Mouse (Mus musculus) thymus, postnatal 4 days (tissue): ENCODE data around the gene Cirbp.
"Not testable (repeated sequence)": the region's sequence is repeated elsewhere in the genome, so short reads cannot be mapped to it uniquely, and the experiment has no call there.

ENCODE experiments used
- DNase-seq: peaks from one replicate; pipeline ENCODE4 v3.0.0; 2021

The Cirbp gene

DNA sequence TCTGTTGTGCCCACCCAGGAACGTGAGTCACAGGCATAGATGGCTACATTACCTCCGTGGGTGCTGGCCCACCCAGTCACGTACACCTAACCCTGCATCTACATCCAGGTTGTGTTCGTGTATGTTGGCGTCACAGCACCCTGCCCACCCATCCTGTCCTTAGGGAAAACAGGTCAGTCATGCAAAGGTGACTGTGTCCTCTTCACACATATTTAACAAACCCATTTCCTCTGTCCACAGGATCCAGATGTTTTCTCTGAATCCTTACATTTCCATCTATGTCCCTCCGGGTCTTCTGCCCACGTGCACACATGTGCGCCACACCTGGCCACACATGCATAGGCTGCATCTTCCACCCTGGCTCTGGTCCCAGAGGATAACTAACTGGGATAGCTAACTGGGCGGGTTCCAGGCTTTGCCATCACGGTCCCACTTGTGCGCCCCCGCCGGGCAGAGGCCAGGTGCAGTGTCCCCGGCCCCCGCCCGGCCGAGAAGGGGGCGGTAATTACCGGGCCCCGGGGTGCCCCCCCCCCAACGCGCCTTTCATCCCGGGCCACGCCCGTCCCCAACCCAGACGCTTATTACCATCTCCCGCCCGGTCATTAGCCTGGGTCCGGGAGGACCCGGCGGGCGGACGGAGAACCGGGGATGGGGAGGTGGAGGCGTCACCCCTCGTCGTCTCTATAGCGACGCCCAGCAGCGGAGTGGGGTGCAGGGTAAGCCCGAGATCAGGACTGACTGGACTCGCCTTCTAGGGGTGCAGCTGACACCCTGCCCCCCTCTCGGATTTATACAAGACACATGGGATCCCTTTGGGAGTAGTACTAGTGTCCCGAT is 1.4 kb upstream of the Cirbp start:
- DNase-seq: no peak

- peak; percentile 92 for DNase-seq
Measured at GRCm38 (mm10) chr10:80164998-80165344, 814 bp upstream of the Cirbp start.

- DNase-seq: not testable (repeated sequence)
Measured at GRCm38 (mm10) chr10:80166136-80166535, 351 bp downstream of the Cirbp start.

DNA sequence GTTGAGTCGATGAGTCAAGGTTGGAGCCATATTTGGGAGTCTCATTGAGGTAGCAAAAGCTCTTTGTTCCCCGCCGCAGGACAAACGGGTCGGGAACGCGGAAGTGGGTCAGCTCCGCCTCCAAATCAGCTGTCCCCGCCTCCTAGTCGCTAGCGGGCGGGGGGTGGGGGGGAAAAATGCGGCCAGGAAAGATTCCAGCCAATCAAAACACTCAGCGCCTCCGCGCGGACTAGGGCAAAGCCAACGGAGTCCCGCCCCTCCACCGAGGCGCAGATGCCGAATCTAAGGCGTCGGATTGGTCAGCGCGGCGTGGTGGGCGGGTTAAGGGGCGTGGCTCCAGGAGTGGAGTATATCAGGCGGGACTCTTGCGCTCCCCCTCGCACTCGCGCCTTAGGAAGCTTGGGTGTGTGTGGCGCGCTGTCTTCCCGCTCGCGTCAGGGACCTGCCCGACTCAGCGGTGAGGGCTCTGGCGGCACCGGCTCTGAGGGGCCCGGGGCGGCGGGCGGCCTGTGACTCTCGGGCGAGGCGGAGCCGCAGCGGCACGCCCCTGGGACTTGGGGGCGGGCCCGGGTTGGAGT is 1.8 kb downstream of the Cirbp start:
- peak; percentile 99 for DNase-seq

GRCm38 (mm10) chr10:80168038-80168661 is 2.4 kb downstream of the Cirbp start:
- peak; percentile 93 for DNase-seq

- DNase-seq: no peak
Measured at GRCm38 (mm10) chr10:80169070-80169469, 3.3 kb downstream of the Cirbp start.

- DNase-seq: peak; percentile 11
Measured at GRCm38 (mm10) chr10:80169651-80170050, 3.9 kb downstream of the Cirbp start.

DNA sequence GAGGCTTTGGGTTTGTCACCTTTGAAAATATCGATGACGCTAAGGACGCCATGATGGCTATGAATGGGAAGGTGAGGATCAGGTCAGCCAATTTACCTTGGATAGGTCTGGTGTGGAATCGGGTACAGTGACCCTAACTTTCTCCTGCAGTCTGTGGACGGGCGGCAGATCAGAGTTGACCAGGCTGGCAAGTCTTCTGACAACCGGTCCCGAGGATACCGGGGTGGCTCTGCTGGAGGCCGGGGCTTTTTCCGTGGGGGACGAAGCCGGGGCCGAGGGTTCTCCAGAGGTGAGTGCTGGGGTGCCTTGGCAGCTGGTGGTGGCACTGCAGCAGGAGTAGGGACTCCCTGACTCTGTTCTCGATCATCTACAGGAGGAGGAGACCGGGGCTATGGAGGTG is 4.3 kb downstream of the Cirbp start:
- peak; percentile 30 for DNase-seq

DNA sequence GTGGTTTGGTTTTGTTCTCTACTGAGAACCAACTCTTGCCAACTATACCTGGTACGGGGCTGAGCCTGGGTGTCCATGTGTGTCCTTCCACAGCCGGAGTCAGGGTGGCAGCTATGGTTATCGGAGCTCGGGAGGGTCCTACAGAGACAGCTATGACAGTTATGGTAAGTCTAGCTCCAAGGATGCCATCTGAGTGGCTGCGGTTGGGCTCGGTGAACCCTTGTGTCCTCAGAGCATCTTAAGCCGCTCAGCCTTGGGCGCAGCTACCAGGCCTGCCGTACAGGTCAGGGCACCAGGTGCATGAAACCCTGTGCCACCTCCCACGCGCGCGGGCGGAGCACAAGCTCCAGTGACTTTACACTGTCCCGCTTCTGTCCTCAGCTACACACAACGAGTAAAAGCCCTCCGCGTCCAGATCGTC is 4.8 kb downstream of the Cirbp start:
- peak; percentile 31 for DNase-seq

DNA sequence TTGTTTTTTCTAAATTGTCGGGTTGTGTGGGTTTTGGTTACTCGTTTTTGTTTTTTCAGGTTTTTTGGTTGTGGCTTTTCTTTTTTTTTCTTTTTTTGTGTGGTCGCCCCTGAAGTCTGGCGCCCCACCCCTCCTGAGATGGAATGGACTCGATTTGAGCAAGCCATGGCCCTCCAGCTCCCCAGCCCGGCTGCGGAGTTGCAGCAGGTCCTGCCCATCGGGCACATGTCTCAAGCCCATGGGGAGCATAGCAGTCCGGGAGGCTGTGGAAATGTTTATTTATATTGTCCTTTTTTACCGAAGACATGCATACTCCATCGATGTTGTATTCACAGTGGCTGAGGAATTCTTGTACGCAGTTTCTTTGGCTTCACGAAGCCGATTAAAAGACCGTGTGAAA is 5.5 kb downstream of the Cirbp start:
- no peak for DNase-seq

DNA sequence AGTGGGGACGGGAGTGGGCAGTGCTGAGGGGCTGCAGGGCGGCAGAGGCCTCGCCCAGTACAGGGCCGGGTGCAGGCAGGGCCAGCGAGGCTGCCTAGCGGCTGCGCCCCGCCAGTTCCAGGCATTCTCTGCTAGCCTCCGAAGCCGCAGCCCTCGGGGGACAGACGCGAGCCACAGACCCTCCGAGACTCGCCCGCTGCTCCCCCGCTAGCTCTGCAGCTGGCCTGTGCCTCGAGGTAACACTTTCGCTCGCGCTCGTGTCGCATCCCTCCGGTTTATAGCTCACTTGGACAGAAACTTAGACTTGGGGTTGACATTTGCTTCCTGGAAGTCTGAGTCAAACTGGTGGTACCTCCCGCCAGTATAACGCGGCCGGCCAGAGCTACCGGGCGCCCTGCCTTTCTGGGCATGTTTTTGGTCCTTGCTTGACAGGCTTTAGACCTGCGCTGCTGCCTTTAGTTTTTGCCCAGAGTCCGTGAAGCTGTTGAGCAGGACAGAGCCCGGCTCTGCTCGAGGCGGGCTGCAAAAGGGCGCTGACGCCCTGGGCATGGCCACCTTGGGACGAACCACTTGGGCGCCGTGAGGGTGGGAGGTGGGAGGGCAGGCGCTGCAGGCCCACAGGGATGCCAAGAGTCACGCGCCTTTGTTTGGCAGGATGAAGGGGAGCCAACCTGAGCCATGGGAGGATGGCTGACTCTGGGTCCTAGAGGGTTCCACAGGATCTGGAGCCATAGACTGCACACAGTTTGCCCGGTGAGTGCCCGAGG is 6.2 kb downstream of the Cirbp start:
- DNase-seq: peak; percentile 45

DNA sequence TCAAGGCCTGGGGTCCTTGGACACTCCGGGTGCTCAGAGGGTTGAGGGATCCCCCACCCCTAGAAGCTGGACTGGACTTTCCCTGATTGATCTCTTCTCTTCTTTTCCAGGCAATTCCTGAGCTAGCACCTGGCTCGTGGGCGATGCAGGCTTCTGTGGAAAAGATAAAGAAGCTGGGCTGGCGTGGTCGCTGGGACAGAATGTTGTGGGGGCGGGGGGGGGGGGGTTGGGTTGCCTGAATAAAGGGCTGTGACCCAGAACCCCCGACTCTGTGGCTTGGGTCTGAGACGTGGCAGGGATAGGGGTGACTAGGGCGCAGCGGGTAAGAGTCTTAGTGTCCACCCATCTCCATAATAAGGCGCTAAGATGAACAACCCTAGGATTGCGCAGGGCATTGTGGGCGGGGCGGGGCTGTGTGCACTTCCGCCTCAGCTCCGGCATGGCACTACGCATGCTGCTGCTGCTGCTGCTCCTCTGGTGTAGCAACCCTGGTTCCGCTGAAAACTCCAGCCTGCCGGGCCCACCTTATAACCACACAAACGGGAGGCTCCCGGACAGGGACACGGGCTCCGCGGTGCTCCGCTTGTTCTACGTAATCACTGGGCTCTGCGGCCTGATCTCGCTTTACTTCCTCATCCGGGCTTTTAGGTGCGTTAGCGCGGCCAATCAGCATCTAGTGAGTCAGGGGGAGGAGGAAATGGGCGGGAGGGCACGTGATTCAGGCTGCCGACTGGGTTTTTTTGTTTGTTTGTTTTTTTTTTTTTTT is 6.9 kb downstream of the Cirbp start, which contains the start of gene 1600002K03Rik:
Gene 1600002K03Rik, plus strand, starts transcription at position 418 of the 766 bp plus-strand sequence.
- peak; percentile 91 for DNase-seq

DNA sequence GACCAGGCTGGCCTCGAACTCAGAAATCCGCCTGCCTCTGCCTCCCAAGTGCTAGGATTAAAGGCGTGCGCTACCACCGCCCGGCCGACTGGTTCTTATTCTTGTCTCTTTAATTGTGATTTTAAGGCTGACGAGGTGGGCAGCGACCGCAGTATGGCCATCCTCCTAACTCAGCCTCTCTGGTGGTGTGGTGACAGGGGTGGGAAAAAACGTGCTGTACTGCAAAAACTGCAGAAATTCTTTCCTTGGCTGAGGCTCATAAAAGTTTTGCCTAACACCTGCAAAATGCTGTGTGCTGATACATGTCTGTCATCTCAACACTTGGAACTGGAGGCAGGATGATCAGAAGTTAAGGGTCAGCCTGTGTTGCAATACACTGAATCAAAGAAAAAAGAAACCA is 7.6 kb downstream of the Cirbp start:
- DNase-seq: no peak

GRCm38 (mm10) chr10:80173955-80174640 is 8.3 kb downstream of the Cirbp start:
- DNase-seq: peak; percentile 14

GRCm38 (mm10) chr10:80174705-80175104 is 8.9 kb downstream of the Cirbp start:
- DNase-seq: peak; percentile 77

GRCm38 (mm10) chr10:80175536-80176269 is 9.9 kb downstream of the Cirbp start:
- DNase-seq: peak; percentile 60

- DNase-seq: no peak
Measured at GRCm38 (mm10) chr10:80176270-80176834, 10.6 kb downstream of the Cirbp start.

GRCm38 (mm10) chr10:80177441-80178279 is 11.9 kb downstream of the Cirbp start:
- no peak for DNase-seq
